Mouse (Mus musculus): ENCODE results near the gene Ly6g6d. TPM values are rescaled to one million over a fixed set of nuclear protein-coding genes. Genes with fewer than 3 reads are reported as not detected.
"Not testable (repeated sequence)": the region's sequence is repeated elsewhere in the genome, so short reads cannot be mapped to it uniquely, and the experiment has no call there.

Ly6g6d gene
- polyA plus RNA-seq, 1 experiment = 8.5 TPM

DNA sequence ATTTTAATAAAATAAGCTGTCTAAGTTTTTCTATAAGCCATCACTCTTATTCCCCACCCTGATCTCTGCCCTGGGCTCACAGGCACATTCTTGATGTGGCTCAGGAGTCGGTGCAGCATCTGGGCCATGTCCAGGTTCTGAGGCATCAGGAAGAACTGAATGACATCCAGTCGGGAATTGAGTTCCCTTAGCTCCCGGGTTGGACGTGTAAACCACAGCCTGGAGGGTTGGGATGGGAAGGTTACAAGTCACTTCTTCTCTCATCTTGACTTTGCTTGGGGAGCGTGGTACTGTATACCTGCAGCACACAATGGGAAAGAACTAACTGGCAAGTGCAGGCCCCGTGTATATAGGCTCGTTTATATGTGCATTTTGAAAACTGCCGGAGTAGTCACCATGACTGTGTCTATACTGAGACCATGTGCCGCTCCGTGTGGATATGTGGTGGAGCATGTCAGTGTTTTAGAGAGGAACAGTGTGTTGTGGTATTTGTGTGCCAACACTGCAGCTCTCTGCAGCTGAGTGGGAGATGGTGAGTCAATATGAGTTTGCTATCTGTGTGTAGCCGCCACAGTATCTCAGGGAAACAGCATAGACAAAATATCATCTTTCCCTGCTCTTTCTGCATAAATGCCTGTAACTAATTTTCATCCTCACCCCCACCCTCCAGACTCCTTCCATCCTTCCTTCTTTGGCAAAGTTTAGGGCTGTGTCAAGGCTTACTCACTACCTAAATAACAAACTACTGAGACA, 38.6 kb downstream of the Ly6g6d start:
- Histone ChIP-seq H3K4me3 (replicated peaks; ENCODE audit: insufficient read depth, low read depth, low read length) (no peak overlapping the region), H3K27ac (ENCODE audit: insufficient read depth, low read length) (no peak overlapping the region), H3K27me3 (ENCODE audit: control insufficient read depth, insufficient read depth, low read length) (no peaks in the 10 kb centered on the region), H3K4me1 (ENCODE audit: control insufficient read depth, insufficient read depth, low read length) (no peaks in the 10 kb centered on the region)
- WGBS = 81% methylated on average over 11 of the region's 11 CpGs
- no peak for TF ChIP-seq CTCF (IDR thresholded peaks at IDR 0.05; ENCODE audit: borderline replicate concordance, insufficient read depth, low read depth, low read length)
- TF ChIP-seq POLR2A (IDR thresholded peaks at IDR 0.05; ENCODE audit: borderline replicate concordance, insufficient read depth, low read length) = no peak
- no peak for DNase-seq

DNA sequence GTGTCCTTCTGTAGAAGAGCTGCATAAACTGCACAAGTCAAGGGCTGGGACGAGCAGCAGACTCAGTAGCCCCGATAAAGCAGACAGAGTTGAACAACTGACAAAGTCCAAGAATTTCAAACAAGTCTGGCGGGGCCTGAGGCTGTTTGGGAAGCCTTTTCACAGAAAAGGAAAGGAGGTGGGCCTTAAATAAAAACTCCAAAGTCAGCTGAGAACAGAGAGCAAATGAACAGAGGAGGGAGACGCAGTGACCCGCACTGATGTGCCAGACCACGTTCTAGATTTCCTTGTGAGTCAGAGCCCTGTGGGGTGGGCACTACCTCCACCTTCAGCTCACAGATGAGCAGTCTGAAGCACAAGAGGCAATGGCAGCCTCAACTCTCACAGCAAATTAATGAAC, 43.0 kb downstream of the Ly6g6d start:
- WGBS = 85% methylated on average over 6 of the region's 6 CpGs
- H3K27ac ChIP-seq (ENCODE audit: insufficient read depth, low read length) = no peak overlapping the region
- no peak overlapping the region for H3K4me3 ChIP-seq (replicated peaks; ENCODE audit: insufficient read depth, low read depth, low read length)
- no peaks in the 10 kb centered on the region for H3K4me1 ChIP-seq (ENCODE audit: control insufficient read depth, insufficient read depth, low read length)
- no peak for TF ChIP-seq CTCF (IDR thresholded peaks at IDR 0.05; ENCODE audit: borderline replicate concordance, insufficient read depth, low read depth, low read length)
- no peak for TF ChIP-seq POLR2A (IDR thresholded peaks at IDR 0.05; ENCODE audit: borderline replicate concordance, insufficient read depth, low read length)
- no peak for DNase-seq
- no peaks in the 10 kb centered on the region for H3K27me3 ChIP-seq (ENCODE audit: control insufficient read depth, insufficient read depth, low read length)

DNA sequence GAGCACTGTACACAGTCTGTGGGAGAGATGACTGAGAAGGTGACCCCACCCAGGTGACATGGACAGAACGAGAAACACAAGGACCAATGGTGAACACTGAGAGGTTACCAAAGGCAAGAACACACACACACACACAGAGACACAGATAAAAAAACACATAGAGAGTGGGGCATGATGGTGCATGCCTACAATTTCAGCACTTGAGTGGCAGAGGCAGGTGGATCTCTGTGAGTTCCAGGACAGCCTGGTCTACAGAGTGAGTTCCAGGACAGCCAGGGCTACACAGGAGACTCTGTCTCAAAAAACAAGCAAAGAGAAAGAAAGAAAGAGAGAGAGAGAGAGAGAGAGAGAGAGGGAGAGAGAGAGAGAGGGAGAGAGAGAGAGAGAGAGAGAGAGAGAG, 44.2 kb downstream of the Ly6g6d start:
- not testable (repeated sequence) for H3K4me3 ChIP-seq (replicated peaks; ENCODE audit: insufficient read depth, low read depth, low read length); H3K27me3 ChIP-seq (ENCODE audit: control insufficient read depth, insufficient read depth, low read length); DNase-seq; H3K27ac ChIP-seq (ENCODE audit: insufficient read depth, low read length); H3K4me1 ChIP-seq (ENCODE audit: control insufficient read depth, insufficient read depth, low read length)
- 76% methylated on average over 1 of the region's 1 CpGs for WGBS

DNA sequence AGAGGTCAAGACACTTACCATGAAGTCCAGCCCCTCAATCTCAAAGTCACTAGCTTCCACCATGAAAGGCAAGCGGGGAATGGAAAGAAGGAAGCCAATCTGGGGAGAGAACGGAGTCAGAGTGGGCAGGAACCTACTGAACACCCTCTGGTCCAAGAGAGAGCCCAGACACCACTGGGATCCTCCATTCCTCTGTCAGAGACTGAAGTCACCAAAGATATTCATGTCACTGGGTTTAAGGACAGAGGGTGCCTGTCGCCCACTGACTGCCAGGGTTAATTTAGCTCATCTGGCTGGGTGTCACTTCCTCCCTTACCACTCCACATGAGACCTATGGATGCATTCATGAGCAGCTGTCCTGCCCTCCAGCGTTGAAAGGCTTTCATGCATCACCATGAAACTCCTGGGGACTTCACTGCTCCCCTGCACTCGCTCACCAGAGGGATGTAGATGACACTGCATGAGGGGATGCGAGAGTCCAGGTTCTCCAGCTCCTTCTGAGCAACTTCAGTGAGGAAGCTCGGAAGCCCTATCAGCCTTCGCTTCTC, 45.5 kb downstream of the Ly6g6d start:
- no peak for DNase-seq
- H3K4me3 ChIP-seq (replicated peaks; ENCODE audit: insufficient read depth, low read depth, low read length) = no peak overlapping the region
- 69% methylated on average over 8 of the region's 8 CpGs for WGBS
- TF ChIP-seq POLR2A (IDR thresholded peaks at IDR 0.05; ENCODE audit: borderline replicate concordance, insufficient read depth, low read length) (no peak), CTCF (IDR thresholded peaks at IDR 0.05; ENCODE audit: borderline replicate concordance, insufficient read depth, low read depth, low read length) (no peak)
- no peaks in the 10 kb centered on the region; the same call in 1 of the 2 replicates for H3K4me1 ChIP-seq (ENCODE audit: control insufficient read depth, insufficient read depth, low read length)
- no peak overlapping the region for H3K27ac ChIP-seq (ENCODE audit: insufficient read depth, low read length)
- H3K27me3 ChIP-seq (ENCODE audit: control insufficient read depth, insufficient read depth, low read length) = no peaks in the 10 kb centered on the region

DNA sequence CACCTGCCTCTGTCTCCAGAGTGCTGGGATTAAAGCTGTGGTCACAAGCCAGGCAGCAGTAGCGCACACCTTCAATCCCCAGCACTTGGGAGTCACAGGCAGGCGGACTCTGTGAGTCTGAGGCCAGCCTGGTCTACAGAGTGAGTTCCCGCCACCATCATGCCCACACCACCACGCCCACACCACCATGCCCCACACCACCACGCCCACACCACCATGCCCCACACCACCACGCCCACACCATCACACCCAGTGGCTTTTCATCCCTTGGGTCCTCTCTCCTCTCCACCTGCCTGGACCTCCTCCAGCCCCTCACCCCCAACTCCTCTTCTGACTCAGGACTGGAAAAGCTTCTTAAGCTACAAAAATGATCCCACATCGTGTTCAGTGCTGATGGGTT, 46.0 kb downstream of the Ly6g6d start:
- Histone ChIP-seq H3K4me1 (ENCODE audit: control insufficient read depth, insufficient read depth, low read length) (no peaks in the 10 kb centered on the region; the same call in 1 of the 2 replicates), H3K27ac (ENCODE audit: insufficient read depth, low read length) (no peak overlapping the region), H3K4me3 (replicated peaks; ENCODE audit: insufficient read depth, low read depth, low read length) (no peak overlapping the region), H3K27me3 (ENCODE audit: control insufficient read depth, insufficient read depth, low read length) (no peaks in the 10 kb centered on the region)
- DNase-seq = no peak
- TF ChIP-seq POLR2A (IDR thresholded peaks at IDR 0.05; ENCODE audit: borderline replicate concordance, insufficient read depth, low read length) = no peak
- TF ChIP-seq CTCF (IDR thresholded peaks at IDR 0.05; ENCODE audit: borderline replicate concordance, insufficient read depth, low read depth, low read length) = no peak
- 92% methylated on average over 7 of the region's 7 CpGs for WGBS

DNA sequence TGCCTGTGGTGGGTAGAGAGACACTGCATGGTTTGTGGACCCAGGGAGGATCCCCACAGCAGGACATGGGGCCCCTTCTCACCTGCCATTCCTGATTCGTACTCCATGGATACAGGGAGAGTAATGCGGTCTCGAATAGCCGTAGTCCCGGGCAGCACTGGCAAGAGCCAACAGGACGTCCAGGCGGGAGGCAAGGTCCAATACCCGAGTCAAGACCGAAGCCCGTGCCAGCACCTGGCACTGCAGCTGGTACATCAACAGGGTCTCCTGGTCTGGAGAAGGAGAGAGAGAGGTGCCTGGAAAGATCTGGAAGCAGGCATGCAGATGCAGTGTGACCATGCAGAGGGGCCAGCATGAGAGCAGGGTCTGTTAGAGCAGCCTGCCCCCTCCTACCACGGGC, 46.6 kb downstream of the Ly6g6d start:
- Histone ChIP-seq H3K4me1 (ENCODE audit: control insufficient read depth, insufficient read depth, low read length) (no peaks in the 10 kb centered on the region; the same call in 1 of the 2 replicates), H3K4me3 (replicated peaks; ENCODE audit: insufficient read depth, low read depth, low read length) (no peak overlapping the region), H3K27ac (ENCODE audit: insufficient read depth, low read length) (no peak overlapping the region), H3K27me3 (ENCODE audit: control insufficient read depth, insufficient read depth, low read length) (no peaks in the 10 kb centered on the region)
- TF ChIP-seq CTCF (IDR thresholded peaks at IDR 0.05; ENCODE audit: borderline replicate concordance, insufficient read depth, low read depth, low read length) = no peak
- TF ChIP-seq POLR2A (IDR thresholded peaks at IDR 0.05; ENCODE audit: borderline replicate concordance, insufficient read depth, low read length) = no peak
- no peak for DNase-seq
- WGBS = 25% methylated on average over 11 of the region's 11 CpGs

DNA sequence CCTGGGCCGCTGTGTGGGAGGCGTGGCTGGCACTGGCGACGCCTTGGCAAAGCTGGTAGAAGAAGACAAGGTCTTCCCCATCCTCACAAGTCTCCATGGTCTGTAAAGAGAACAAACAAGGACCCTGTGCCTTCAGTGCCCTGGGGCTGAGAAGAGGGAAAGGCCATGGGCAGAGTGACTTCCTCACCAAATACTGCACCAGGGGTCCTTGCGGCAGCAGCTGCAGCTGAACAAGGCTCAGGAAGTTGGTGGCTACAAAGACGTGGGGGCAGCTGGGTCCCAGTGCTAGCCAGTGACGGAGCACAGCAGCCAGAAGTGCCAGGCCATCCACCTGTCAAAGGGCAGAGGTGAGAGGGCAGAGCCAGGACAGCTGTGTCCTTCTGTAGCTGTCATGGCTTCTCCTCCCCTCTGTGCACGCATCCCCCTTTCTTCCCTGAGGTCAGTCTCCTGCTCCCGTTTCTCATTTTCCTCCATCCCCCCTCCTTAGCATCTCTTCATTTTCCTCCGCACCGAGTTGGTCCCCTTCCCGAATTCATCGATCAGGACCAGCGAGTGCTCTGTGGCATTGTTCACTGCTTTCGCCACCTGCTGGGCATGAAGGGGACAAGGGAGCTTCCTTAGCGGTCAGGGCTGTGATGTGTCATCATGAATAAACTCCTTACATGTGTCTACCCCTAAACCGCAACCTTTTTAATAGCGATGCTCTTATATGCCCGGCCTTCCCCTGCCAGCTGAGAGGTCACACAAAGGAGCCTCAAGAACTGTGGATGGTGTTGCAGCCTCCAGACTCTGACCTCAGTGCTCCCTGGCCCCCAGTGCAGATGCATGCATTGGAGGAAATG, 48.0 kb downstream of the Ly6g6d start:
- Histone ChIP-seq H3K4me1 (ENCODE audit: control insufficient read depth, insufficient read depth, low read length) (no peaks in the 10 kb centered on the region; the same call in 1 of the 2 replicates), H3K4me3 (replicated peaks; ENCODE audit: insufficient read depth, low read depth, low read length) (no peak overlapping the region), H3K27ac (ENCODE audit: insufficient read depth, low read length) (no peak overlapping the region), H3K27me3 (ENCODE audit: control insufficient read depth, insufficient read depth, low read length) (no peaks in the 10 kb centered on the region)
- peak in 1 of 2 experiments; percentile 27 for DNase-seq
- 45% methylated on average over 19 of the region's 19 CpGs for WGBS
- TF ChIP-seq POLR2A (IDR thresholded peaks at IDR 0.05; ENCODE audit: borderline replicate concordance, insufficient read depth, low read length) (no peak), CTCF (IDR thresholded peaks at IDR 0.05; ENCODE audit: borderline replicate concordance, insufficient read depth, low read depth, low read length) (peak; percentile 37; the same call in 1 of the 2 replicates)

Measured in cerebellum, adult 2 months (tissue).